Mouse (Mus musculus) neural tube, embryonic 12.5 days (tissue): ENCODE results near the gene Tnfrsf8. TPM values are rescaled to one million over a fixed set of nuclear protein-coding genes. Genes with fewer than 3 reads are reported as not detected.

Source experiments
- ATAC-seq: fragments of 200-750 bp; cut with Nextera tagmentation; 2 replicates; pipeline ENCODE4 v1.8.0; 2017; ENCODE audit warnings: low read depth, mild to moderate bottlenecking, moderate TSS enrichment, moderate library complexity; ENCODE audit not compliant: low FRiP score
- H3K27ac ChIP-seq: fragments of 300-500 bp; sonication (generic); 2 replicates; pipeline ENCODE4 v1.5.1; 2016
- H3K27me3 ChIP-seq: fragments of 300-500 bp; sonication (generic); replicated peaks from 2 replicates; pipeline ENCODE4 v1.6.1; 2016; ENCODE audit warnings: mild to moderate bottlenecking
- H3K36me3 ChIP-seq: fragments of 300-500 bp; sonication (generic); 2 replicates; pipeline ENCODE4 v1.6.1; 2016; ENCODE audit warnings: mild to moderate bottlenecking
- H3K4me1 ChIP-seq: fragments of 300-500 bp; sonication (generic); 2 replicates; pipeline ENCODE4 v1.6.1; 2016
- H3K4me2 ChIP-seq: fragments of 300-500 bp; sonication (generic); replicated peaks from 2 replicates; pipeline ENCODE4 v1.6.1; 2016; ENCODE audit warnings: mild to moderate bottlenecking
- H3K4me3 ChIP-seq: fragments of 300-500 bp; sonication (generic); 2 replicates; pipeline ENCODE4 v1.5.1; 2016
- H3K9ac ChIP-seq: fragments of 300-500 bp; sonication (generic); 2 replicates; pipeline ENCODE4 v1.6.1; 2016; ENCODE audit warnings: mild to moderate bottlenecking
- H3K9me3 ChIP-seq: fragments of 300-500 bp; sonication (generic); 2 replicates; pipeline ENCODE4 v1.6.1; 2016; ENCODE audit warnings: mild to moderate bottlenecking
- WGBS: fragments of 180-500 bp; shearing (Covaris S2); methylation state at CpG from one replicate; pipeline ENCODE4 v1.1.7; 2016; 5-methylcytosine and 5-hydroxymethylcytosine counted together
- polyA plus RNA-seq: library from polyadenylated mRNA; unstranded; fragments of >200 nt; fragmentation: Nextera tagmentation; extraction: Ambion mirVana; gene quantifications from 2 replicates; pipeline ENCODE4 v1.2.1, GENCODE M21; 2016

The Tnfrsf8 gene
- polyA plus RNA-seq, 1 experiment from 2014 or later, result 0.05 TPM

GRCm38 (mm10) chr4:145256144-145256543, 58.8 kb downstream of the Tnfrsf8 start:
- Histone ChIP-seq H3K27ac (no peak overlapping the region), H3K9me3 (no peaks in the 10 kb centered on the region), H3K36me3 (no peaks in the 10 kb centered on the region), H3K4me1 (no peaks in the 10 kb centered on the region), H3K9ac (no peak overlapping the region), H3K4me2 (no peak overlapping the region), H3K4me3 (no peak overlapping the region), H3K27me3 (no peaks in the 10 kb centered on the region)
- no peak for ATAC-seq
- 95% methylated on average over 5 of the region's 5 CpGs for WGBS

- H3K9me3 ChIP-seq, result no peaks in the 10 kb centered on the region
- no peak for ATAC-seq
- no peaks in the 10 kb centered on the region for H3K27me3 ChIP-seq
- no peaks in the 10 kb centered on the region for H3K4me1 ChIP-seq
- no peak overlapping the region for H3K4me3 ChIP-seq
- no peak overlapping the region for H3K4me2 ChIP-seq
- no peak overlapping the region for H3K27ac ChIP-seq
- WGBS, result 58% methylated on average over 13 of the region's 13 CpGs
- H3K9ac ChIP-seq, result no peak overlapping the region
- H3K36me3 ChIP-seq, result no peaks in the 10 kb centered on the region
Observed at GRCm38 (mm10) chr4:145254418-145254817, 60.5 kb downstream of the Tnfrsf8 start.

GRCm38 (mm10) chr4:145252611-145253010, 62.4 kb downstream of the Tnfrsf8 start:
- Histone ChIP-seq H3K9ac (no peak overlapping the region), H3K27me3 (no peaks in the 10 kb centered on the region), H3K4me1 (no peaks in the 10 kb centered on the region), H3K4me3 (no peak overlapping the region), H3K4me2 (no peak overlapping the region), H3K27ac (no peak overlapping the region), H3K36me3 (no peaks in the 10 kb centered on the region), H3K9me3 (no peaks in the 10 kb centered on the region)
- 90% methylated on average over 8 of the region's 8 CpGs for WGBS
- no peak for ATAC-seq

- Histone ChIP-seq H3K27ac (no peak overlapping the region), H3K9ac (no peak overlapping the region), H3K4me3 (no peak overlapping the region), H3K36me3 (no peaks in the 10 kb centered on the region), H3K27me3 (peaks cover 5% of the 10 kb centered on the region; the same call in 1 of the 2 replicates), H3K4me2 (no peak overlapping the region), H3K9me3 (no peaks in the 10 kb centered on the region), H3K4me1 (peaks cover 5% of the 10 kb centered on the region; the same call in 1 of the 2 replicates)
- WGBS, result 90% methylated on average over 4 of the region's 4 CpGs
- no peak for ATAC-seq
Observed at GRCm38 (mm10) chr4:145251546-145251945, 63.4 kb downstream of the Tnfrsf8 start.

GRCm38 (mm10) chr4:145250002-145250401, 65.0 kb downstream of the Tnfrsf8 start:
- Histone ChIP-seq H3K9ac (no peak overlapping the region), H3K4me3 (no peak overlapping the region), H3K27me3 (peaks cover 20% of the 10 kb centered on the region; the same call in 1 of the 2 replicates), H3K4me2 (no peak overlapping the region), H3K4me1 (peaks cover 11% of the 10 kb centered on the region; the same call in 1 of the 2 replicates), H3K36me3 (no peaks in the 10 kb centered on the region), H3K9me3 (no peaks in the 10 kb centered on the region), H3K27ac (no peak overlapping the region)
- no peak for ATAC-seq
- WGBS, result 82% methylated on average over 4 of the region's 4 CpGs

- H3K36me3 ChIP-seq, result no peaks in the 10 kb centered on the region
- H3K9ac ChIP-seq, result no peak overlapping the region
- ATAC-seq, result no peak
Observed at GRCm38 (mm10) chr4:145247556-145247955, 67.4 kb downstream of the Tnfrsf8 start.

GRCm38 (mm10) chr4:145246173-145247011, 68.6 kb downstream of the Tnfrsf8 start, which contains the start of gene Tnfrsf1b:
Gene Tnfrsf1b, minus strand, starts transcription at chr4:145246870.
- WGBS, result 1% methylated on average over 47 of the region's 47 CpGs
- H3K27me3 ChIP-seq, result peaks cover 24% of the 10 kb centered on the region; the same call in 1 of the 2 replicates
- H3K27ac ChIP-seq, result no peak within 1 kb of the TSS
- H3K36me3 ChIP-seq, result no peaks in the 10 kb centered on the region
- peak within 1 kb of the TSS; percentile 42 for H3K4me3 ChIP-seq
- H3K4me2 ChIP-seq, result peak within 1 kb of the TSS; percentile 85
- H3K9me3 ChIP-seq, result no peaks in the 10 kb centered on the region
- H3K4me1 ChIP-seq, result peaks cover 11% of the 10 kb centered on the region; the same call in 1 of the 2 replicates
- peak within 1 kb of the TSS; percentile 58 for H3K9ac ChIP-seq
- ATAC-seq, result peak; percentile 78

More at GRCm38 (mm10) chr4:145247556-145247955, 67.4 kb downstream of the Tnfrsf8 start:
- Histone ChIP-seq H3K4me2 (no peak overlapping the region), H3K27me3 (peaks cover 24% of the 10 kb centered on the region; the same call in 1 of the 2 replicates), H3K4me1 (peaks cover 11% of the 10 kb centered on the region; the same call in 1 of the 2 replicates), H3K27ac (no peak overlapping the region), H3K4me3 (no peak overlapping the region), H3K9me3 (no peaks in the 10 kb centered on the region)
- WGBS, result 68% methylated on average over 2 of the region's 2 CpGs

GRCm38 (mm10) chr4:145245581-145245980, 69.4 kb downstream of the Tnfrsf8 start:
- Histone ChIP-seq H3K9ac (no peak overlapping the region), H3K9me3 (no peaks in the 10 kb centered on the region), H3K4me3 (no peak overlapping the region), H3K4me1 (peaks cover 11% of the 10 kb centered on the region; the same call in 1 of the 2 replicates), H3K27me3 (peaks cover 24% of the 10 kb centered on the region; the same call in 1 of the 2 replicates), H3K27ac (no peak overlapping the region), H3K36me3 (no peaks in the 10 kb centered on the region), H3K4me2 (peak overlapping the region; percentile 85)
- WGBS, result 89% methylated on average over 3 of the region's 3 CpGs
- no peak for ATAC-seq

GRCm38 (mm10) chr4:145244676-145245075, 70.3 kb downstream of the Tnfrsf8 start:
- WGBS, result 96% methylated on average over 2 of the region's 2 CpGs
- no peak overlapping the region for H3K9ac ChIP-seq

GRCm38 (mm10) chr4:145242719-145243350, 72.1 kb downstream of the Tnfrsf8 start:
- peaks cover 11% of the 10 kb centered on the region; the same call in 1 of the 2 replicates for H3K4me1 ChIP-seq
- no peaks in the 10 kb centered on the region for H3K36me3 ChIP-seq
- H3K9me3 ChIP-seq, result no peaks in the 10 kb centered on the region
- H3K27ac ChIP-seq, result no peak overlapping the region
- WGBS, result 77% methylated on average over 1 of the region's 1 CpGs
- no peak for ATAC-seq
- H3K27me3 ChIP-seq, result peaks cover 24% of the 10 kb centered on the region; the same call in 1 of the 2 replicates
- no peak overlapping the region for H3K9ac ChIP-seq
- no peak overlapping the region for H3K4me3 ChIP-seq
- no peak overlapping the region for H3K4me2 ChIP-seq

More at GRCm38 (mm10) chr4:145244676-145245075, 70.3 kb downstream of the Tnfrsf8 start:
- ATAC-seq, result no peak
- Histone ChIP-seq H3K4me2 (no peak overlapping the region), H3K36me3 (no peaks in the 10 kb centered on the region), H3K4me1 (peaks cover 11% of the 10 kb centered on the region; the same call in 1 of the 2 replicates), H3K27me3 (peaks cover 24% of the 10 kb centered on the region; the same call in 1 of the 2 replicates), H3K27ac (no peak overlapping the region), H3K4me3 (no peak overlapping the region), H3K9me3 (no peaks in the 10 kb centered on the region)

- Histone ChIP-seq H3K9me3 (no peaks in the 10 kb centered on the region), H3K27me3 (peaks cover 11% of the 10 kb centered on the region; the same call in 1 of the 2 replicates), H3K27ac (no peak overlapping the region), H3K4me1 (no peaks in the 10 kb centered on the region), H3K4me2 (no peak overlapping the region), H3K4me3 (no peak overlapping the region), H3K36me3 (no peaks in the 10 kb centered on the region), H3K9ac (no peak overlapping the region)
- WGBS, result 84% methylated on average over 4 of the region's 4 CpGs
- no peak for ATAC-seq
Observed at GRCm38 (mm10) chr4:145240723-145241231, 74.2 kb downstream of the Tnfrsf8 start.
